Mouse (Mus musculus) cerebellum, postnatal 4 days (tissue): ENCODE measurements at regions not wholly inside any gene's neighbourhood (a gene's known extent, or its start where the extent isn't known, plus 50 kb on each side); places are given as distances from the start of the nearest gene placed in this dataset.

Source experiments
- DNase-seq, 2 experiments: peaks; one replicate each; pipeline ENCODE4 v3.0.0; 2022; ENCODE audit warnings: low spot score in 2 of 2, mixed read lengths in 1 of 2

GRCm38 (mm10) chr6:88964071-88964470 is 62.0 kb downstream of the Tpra1 start:
- no peak for DNase-seq

DNA sequence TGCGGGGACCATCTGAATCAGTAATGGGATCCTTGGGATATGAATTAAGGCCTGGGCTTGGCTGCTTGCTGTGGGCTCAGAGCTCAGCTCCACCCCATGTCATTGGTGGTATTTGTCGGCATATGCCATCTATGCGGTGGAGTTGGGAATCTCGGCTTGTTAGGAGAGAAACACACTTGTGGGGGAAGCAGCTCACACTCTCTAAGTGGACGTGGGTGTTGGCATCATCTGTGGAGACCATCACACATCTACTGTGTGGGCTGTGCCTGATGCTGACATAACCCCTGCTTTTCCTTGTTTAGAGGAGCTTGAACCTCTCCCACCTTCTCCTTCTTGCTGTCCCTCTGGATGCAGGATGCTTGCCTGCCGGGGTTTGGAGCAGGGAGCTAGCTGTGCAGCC is 62.9 kb downstream of the Tpra1 start:
- DNase-seq, result no peak

DNA sequence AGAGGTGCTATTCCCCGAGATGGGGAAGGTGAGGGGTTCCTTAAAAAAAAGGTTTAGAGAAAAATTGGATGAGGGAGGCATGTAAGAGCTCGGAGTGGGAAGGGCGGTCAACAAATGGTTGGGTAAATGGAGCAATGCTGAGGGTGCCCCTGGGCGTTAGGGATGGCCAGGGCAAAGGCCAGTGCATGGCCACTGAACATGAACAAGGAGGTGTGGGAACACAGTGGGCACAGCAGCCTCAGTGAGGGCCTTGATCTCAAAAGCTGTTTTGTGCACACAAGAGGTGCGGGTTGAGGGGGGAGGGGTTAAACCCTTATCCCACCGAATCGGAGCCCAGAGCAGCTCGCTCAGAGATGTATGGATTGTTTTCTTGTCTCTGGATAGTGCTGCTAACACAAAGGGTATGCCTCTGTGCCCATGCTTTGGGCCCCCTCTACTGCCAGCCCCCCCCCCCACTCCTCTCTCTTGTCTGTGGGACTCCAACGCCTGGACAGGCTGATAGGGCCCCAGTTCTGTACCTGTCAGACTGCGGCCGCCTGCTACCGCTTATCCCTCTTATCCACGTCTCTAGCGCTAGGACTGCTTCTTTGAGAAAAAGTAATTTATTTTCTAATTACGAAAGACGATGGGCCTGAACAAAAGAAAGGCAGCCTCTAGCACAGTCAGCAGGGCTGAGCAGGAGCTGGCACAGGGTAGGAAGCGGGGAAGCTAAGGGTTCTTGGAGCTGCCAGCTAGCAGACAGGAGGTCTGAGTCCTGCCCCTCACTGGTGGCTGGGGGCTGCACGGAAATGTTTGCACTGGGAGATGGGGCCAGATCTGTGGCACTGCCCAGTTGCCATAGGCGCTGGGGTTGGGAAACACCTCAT is 63.5 kb downstream of the Tpra1 start:
- no peak for DNase-seq

GRCm38 (mm10) chr6:88966501-88966900 is 64.5 kb downstream of the Tpra1 start:
- DNase-seq, result no peak

- DNase-seq, result no peak
These were observed 66.8 kb downstream of the Tpra1 start for GRCm38 (mm10) chr6:88968842-88969241.

DNA sequence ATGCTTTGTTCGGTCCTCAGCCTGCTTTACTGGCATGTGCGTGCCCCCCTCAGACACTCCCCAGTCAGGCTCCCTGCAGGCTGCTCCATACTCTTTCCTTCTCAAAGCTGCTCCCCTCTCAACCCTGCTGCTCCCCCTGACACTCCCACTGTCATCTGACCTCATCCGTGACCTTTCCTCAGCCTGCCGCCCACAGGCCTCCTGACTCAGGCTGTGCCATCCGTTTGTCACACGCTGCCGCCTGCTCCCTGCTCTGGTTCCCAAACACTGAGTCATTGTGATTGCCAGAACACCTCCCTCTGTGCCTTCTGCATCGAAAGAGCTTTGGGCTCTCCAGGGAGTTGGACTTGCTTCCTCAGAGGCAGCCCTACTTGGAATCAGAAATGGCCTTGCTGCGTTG is 69.7 kb downstream of the Tpra1 start:
- DNase-seq, result no peak

DNA sequence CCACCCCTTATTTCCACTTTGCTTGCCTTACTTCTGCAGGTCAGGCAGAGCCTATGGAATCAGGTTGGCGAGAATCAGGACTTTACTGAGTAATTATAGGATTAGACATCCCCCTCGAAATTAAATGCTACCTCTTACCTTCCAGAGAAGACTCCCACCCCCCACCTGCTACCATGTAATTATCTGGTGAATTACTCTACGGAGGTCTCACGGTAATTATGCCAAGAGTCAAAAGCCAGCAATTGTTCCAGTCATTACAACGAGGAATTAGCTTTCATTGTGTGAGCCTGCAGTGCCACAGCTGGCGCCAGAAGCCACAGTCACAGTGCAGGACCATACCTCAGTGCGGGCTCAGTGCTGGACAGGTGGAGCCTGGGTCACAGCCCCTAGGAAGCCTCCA is 72.4 kb downstream of the Tpra1 start:
- DNase-seq, result no peak

DNA sequence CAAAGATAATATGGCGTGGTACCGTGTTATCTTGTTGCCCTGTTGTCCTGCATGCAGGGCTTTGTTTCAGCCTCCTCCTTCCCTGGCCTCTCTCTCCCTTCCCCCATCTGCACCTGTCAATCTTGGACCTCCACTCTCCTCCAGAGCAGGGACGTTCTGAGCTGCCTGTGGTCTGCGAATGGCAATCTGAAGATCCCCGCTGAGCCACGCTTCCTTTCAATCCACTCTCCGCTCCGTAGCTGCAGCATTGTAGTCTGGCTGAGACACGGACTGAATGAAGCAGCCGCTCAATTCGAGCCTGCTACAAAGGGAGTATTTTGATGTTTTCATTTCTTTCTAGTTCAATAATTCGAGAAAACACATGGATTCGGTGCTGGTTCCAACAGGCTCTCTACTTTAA is 74.5 kb downstream of the Tpra1 start:
- DNase-seq, result no peak

DNA sequence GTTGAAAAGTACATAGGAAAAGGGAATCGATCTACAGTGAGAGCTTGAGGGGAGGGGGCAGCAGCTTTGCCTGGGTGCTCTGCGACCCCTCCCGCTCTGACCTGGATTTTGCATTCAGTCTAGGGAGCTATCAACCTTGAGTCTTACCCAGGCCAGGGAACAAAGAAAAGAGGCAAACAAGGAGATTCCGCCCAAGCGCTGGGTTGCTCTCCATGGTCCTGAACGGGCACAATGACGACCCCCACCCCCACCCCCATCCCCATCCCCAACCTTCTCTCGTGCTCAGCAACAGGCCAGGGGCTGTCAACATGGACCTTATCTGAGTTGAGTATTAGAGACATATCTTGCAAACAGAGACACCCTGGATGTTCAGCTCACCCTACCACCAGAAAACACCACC is 74.9 kb downstream of the Tpra1 start:
- DNase-seq, result no peak

- no peak for DNase-seq
These were observed 76.9 kb downstream of the Tpra1 start for GRCm38 (mm10) chr6:88978970-88979369.

DNA sequence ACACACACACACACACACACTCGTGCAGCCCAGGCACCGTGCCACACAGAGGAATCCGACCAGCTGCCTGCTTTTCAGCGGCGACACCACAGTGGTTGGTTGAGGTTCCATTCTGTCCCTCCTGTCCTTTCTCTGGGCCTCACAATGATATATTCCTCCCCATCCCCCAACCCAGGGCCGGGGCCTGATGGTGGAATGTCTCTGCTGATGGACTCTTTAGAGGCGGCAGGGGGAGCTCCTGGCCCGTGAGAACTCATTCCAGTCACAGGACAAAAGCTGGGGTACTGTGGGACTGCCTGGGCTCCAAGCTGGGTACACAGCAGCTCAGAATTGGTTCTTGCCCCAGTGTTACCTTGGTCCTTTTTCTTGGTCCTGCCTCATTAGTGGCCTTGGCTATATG is 78.1 kb downstream of the Tpra1 start:
- peak; percentile 51 to 73 for DNase-seq

- DNase-seq, result peak in 1 of 2 experiments; percentile 39
These were observed 79.5 kb downstream of the Tpra1 start for GRCm38 (mm10) chr6:88981544-88981943.

- no peak for DNase-seq
These were observed 82.1 kb downstream of the Tpra1 start for GRCm38 (mm10) chr6:88984170-88984569.

DNA sequence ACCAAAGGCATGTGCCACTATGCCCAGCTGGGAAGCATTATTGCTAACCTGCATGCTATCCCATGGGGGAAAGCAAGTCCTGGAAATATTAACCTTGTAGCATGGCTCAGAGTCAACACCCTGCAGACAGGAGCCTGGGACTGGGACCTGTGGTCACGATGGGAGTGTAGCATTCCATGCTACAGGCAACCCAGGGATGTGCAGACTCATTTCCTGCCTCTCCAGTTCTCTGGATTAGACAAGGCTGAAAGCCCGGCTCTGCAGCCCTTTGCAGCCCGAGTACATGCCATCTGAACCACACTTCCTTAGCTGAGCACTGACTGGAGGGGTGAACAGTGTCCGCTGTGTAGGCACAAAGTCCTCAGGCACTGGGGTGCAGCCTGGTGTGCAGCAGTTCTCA is 82.8 kb downstream of the Tpra1 start:
- no peak for DNase-seq

DNA sequence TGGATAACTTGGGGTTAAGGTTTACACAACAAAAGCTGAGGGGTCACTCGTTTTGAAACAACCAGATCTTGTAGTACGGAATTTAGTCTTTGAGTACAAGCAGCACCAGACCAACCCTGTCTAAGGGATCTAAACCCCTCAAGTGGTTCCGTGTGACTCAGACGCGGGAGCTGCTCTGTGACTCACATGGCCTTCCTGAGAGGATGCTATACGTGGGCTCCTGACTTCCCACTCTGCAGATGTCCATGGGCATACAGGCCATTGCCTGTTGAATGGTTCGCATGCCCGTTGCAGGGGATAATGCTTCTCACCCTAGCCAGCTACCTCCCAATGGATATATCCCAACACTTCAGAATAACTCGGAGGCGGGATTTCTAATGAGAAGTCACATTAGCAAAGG is 86.5 kb downstream of the Tpra1 start:
- DNase-seq, result no peak

DNA sequence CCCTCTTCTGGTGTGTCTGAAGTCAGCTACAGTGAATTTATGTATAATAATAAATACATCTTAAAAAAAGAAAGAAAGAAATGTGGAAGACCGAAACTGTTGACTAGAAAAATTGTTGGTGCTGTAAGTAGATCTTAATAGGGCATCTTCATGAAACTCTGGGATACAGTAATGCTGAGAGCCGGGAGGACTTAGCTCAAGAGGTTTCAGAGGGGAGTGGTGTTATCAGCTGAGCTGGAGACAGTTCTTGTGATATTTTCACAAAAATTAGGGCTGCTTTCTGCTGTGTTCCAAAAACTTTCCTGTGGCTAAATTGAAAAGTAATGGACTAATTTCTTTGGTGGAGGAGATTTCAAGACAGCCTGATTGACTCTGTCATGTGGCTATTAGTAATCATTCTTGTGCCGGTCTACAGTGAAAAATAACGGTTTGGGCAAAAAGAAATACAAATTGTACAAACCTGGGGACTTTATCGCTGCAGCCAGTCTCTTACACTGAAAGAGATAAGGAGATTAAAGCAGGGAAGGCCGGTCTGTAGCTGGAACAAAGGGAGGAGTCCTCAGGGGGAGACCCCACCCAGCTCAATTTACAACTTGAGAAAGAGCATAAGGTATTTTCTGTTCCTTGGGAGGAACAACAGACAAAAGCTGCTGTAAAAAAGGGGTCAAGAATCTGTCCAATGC is 87.7 kb downstream of the Tpra1 start:
- DNase-seq, result no peak

- DNase-seq, result no peak
These were observed 88.2 kb downstream of the Tpra1 start for GRCm38 (mm10) chr6:88990300-88990685.

DNA sequence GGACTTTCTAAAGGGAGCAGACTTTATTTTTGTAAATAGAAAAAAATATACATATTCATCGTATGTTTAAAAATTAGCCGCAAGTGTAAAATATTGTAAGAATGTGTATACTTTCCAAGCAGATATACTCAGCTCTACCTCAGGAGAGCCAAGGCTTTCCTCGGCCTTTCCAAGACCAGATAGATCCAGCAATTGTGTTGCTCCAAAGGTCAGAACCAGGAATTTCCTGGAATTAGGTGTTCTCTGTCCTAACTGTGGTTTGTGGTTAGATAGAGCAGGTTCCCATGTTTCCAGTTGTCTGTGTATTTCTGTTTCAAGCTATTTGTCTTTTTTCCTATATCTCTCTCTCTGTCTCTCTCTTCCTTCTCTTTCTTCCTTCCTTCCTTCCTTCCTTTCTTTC is 93.0 kb downstream of the Tpra1 start:
- DNase-seq, result no peak

DNA sequence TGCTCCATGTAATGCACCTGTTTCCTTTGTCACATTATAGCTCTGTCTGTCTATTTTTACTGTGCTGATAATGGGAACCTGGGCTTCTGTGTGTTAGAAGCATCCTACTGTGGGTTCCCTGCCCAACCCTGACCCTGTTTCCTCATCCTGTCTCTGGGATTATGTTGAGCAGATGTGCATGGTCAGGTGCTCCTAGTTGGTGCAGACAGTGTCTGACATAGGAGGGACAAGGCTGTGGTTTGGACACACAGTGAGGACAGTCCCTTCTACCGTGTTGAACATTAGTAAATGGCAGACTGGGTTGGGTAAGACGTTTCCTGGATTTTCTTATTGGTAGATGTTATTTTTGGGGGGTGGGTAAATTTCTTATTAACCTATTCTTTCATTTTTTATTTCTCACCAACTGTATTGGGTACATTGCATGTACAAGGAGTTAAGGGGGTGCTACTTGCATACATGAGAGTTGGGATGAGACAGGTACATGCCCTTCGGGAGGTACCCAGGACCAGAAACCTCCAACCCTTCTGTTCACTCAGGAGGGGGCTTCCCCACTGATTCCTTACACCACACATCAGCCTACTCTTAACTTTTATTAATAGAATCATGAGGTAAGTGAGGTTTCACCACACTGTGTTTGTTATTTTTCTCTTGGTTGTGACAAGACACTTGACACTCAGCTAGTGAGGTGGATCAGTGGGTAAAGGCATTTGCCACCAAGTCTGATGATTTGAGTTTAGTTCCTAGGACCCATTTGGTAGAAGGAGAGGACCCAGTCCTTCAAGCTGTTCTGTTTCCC is 97.1 kb downstream of the Tpra1 start:
- no peak for DNase-seq

DNA sequence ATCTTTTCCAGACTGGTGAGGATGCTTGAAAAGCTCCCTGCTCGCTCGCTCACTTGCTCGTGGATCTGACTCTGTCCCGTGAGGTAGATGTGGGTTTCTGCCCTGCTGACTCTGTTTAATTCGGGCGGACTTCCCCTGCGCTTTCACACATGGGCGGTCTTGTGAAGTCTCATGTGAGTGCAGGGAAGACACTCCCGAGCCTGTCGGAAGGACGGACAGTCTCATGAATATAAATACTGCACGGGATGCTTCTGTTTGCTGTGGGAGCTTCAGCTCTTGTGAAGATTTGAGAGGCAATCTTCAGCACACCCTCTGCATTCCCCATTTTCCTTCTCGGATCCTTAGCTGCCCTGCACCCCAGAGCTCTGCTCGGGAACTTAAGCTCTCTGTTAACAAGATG is 98.3 kb downstream of the Tpra1 start:
- no peak for DNase-seq

DNA sequence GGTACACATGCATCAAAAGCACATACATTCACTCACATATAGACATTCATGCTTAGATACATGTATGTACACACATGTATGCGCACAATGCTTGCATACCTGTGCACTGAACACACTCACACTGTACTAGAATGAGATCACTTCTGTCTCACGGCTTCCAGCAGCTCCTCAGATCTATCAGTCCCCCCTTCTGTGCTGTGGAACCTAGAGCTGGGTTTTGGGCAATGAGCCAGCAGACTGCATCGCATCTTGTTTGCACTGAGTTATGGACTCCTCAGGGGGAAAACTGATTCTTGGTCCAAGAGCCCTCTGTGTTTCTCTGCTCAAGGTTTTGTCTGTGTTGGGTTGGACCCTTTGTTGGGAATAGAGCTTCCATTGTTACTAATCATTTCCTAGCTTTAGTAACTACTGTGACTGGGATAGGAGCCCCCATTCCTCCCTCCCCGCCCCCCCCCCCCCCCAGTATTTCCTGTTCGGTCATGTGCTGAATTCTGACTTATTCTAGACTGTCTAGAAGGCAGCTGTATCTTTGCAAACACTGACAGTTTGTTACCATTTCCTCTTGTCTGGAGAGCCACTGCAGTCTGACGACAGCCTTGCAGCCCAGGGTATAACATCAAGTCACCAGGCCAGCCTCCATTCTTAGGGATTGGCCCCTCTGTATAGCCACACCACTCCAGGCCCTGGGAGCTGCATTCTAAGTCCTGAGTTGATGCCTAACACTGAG is 101.3 kb downstream of the Tpra1 start:
- no peak for DNase-seq

- DNase-seq, result no peak
These were observed 103.0 kb downstream of the Tpra1 start for GRCm38 (mm10) chr6:89005094-89005493.
